Mouse (Mus musculus) erythroblast, embryonic 14.5 days (primary cell): ENCODE measurements around the gene Samd5.

Source experiments
- GATA1 ChIP-seq: IDR thresholded peaks from 2 replicates; pipeline ENCODE4 v1.6.1; 2012; ENCODE audit warnings: low read length, inconsistent platforms, mixed read lengths
- TAL1 ChIP-seq: IDR thresholded peaks from 3 replicates; pipeline ENCODE4 v1.6.1; 2012; ENCODE audit warnings: low read length, inconsistent platforms, mixed read lengths

DNA sequence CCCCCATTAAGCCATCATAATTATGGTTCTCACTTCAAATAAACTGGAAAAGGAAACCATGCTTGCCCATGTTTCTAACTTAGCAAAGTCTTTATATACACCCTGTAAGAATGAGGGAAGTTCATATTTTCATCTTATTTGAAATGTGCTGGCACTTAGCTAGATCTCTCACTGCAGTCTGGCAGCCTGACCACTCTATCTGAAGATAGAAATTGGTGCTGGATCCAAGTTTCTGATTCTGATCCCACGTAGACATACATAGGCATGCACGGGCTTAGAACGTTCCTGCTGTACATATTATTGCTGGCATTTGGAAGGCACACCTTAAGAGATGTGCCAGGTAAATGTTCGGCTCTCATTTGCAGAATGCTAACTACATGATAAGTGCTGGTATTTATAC, 72.6 kb downstream of the Samd5 start:
- TF ChIP-seq GATA1 (no peak), TAL1 (no peak)
